Mouse (Mus musculus) natural killer cell, adult 2 months (primary cell): ENCODE measurements around the gene Chrm3.

Source experiments
- DNase-seq, 2 experiments: peaks; one replicate each; pipeline ENCODE4 v3.0.0; 2022; ENCODE audit warnings: low spot score in 2 of 2

The Chrm3 gene

GRCm38 (mm10) chr13:10071165-10071564, 289.5 kb downstream of the Chrm3 start:
- DNase-seq, result peak in 1 of 2 experiments; percentile 64

GRCm38 (mm10) chr13:10068927-10069580, 291.6 kb downstream of the Chrm3 start:
- no peak for DNase-seq

GRCm38 (mm10) chr13:10066829-10067618, 293.6 kb downstream of the Chrm3 start:
- no peak for DNase-seq

GRCm38 (mm10) chr13:10065776-10066175, 294.9 kb downstream of the Chrm3 start:
- DNase-seq, result peak; percentile 16 to 37

GRCm38 (mm10) chr13:10062681-10063080, 298.0 kb downstream of the Chrm3 start:
- DNase-seq, result no peak

GRCm38 (mm10) chr13:10058993-10059392, 301.7 kb downstream of the Chrm3 start:
- DNase-seq, result no peak

GRCm38 (mm10) chr13:10057644-10058198, 302.9 kb downstream of the Chrm3 start:
- no peak for DNase-seq

GRCm38 (mm10) chr13:10054086-10054485, 306.6 kb downstream of the Chrm3 start:
- no peak for DNase-seq

- no peak for DNase-seq
Observed at GRCm38 (mm10) chr13:10053301-10053889, 307.3 kb downstream of the Chrm3 start.

GRCm38 (mm10) chr13:10045651-10046350, 314.8 kb downstream of the Chrm3 start:
- DNase-seq, result no peak

GRCm38 (mm10) chr13:10044084-10044483, 316.6 kb downstream of the Chrm3 start:
- DNase-seq, result no peak

- no peak for DNase-seq
Observed at GRCm38 (mm10) chr13:10033570-10034399, 326.9 kb downstream of the Chrm3 start.

GRCm38 (mm10) chr13:10031547-10031946, 329.1 kb downstream of the Chrm3 start:
- no peak for DNase-seq

GRCm38 (mm10) chr13:10029944-10030343, 330.7 kb downstream of the Chrm3 start:
- no peak for DNase-seq

GRCm38 (mm10) chr13:10025134-10025533, 335.5 kb downstream of the Chrm3 start:
- no peak for DNase-seq

GRCm38 (mm10) chr13:10023112-10023511, 337.5 kb downstream of the Chrm3 start:
- DNase-seq, result no peak

- peak; percentile 21 to 61 for DNase-seq
Observed at GRCm38 (mm10) chr13:10019252-10019651, 341.4 kb downstream of the Chrm3 start.

GRCm38 (mm10) chr13:10002916-10003315, 357.7 kb downstream of the Chrm3 start:
- DNase-seq, result no peak

GRCm38 (mm10) chr13:9997664-9998328, 362.9 kb downstream of the Chrm3 start:
- no peak for DNase-seq

- no peak for DNase-seq
Observed at GRCm38 (mm10) chr13:9995852-9996251, 364.8 kb downstream of the Chrm3 start.
